Mouse (Mus musculus): ENCODE results near the gene Fjx1. TPM values are rescaled to one million over a fixed set of nuclear protein-coding genes. Genes with fewer than 3 reads are reported as not detected.

Gene Fjx1
- polyA plus RNA-seq (2014; fragmentation: Nextera tagmentation; extraction: Ambion mirVana): 6.7 and 8.3 TPM in 2 replicates

GRCm38 (mm10) chr2:102451671-102452549, at the start of gene Fjx1:
TSS of gene Fjx1 (minus strand) at chr2:102452499.
- under 1% methylated on average over 48 of the region's 49 CpGs for WGBS
- DNase-seq (peak; percentile 85), ATAC-seq (ENCODE audit: insufficient read depth) (peak; percentile 76)
- Histone ChIP-seq H3K4me2 (peak within 1 kb of the TSS; percentile 98), H3K36me3 (ENCODE audit: insufficient read depth) (no peaks in the 10 kb centered on the region), H3K4me3 (ENCODE audit: low read depth, low read length) (peak within 1 kb of the TSS; percentile 70), H3K4me1 (ENCODE audit: insufficient read depth) (no peaks in the 10 kb centered on the region; the same call in 1 of the 2 replicates), H3K27ac (ENCODE audit: low read depth) (peak within 1 kb of the TSS; percentile 80), H3K27me3 (ENCODE audit: insufficient read depth, low read length) (peaks cover 7% of the 10 kb centered on the region), H3K9ac (peak within 1 kb of the TSS; percentile 75), H3K9me3 (ENCODE audit: low read depth, low read length) (no peaks in the 10 kb centered on the region)
- no peak for TF ChIP-seq CTCF (IDR thresholded peaks at IDR 0.05; ENCODE audit: low read depth)

- DNase-seq (no peak), ATAC-seq (ENCODE audit: insufficient read depth) (no peak)
Observed at GRCm38 (mm10) chr2:102500001-102500689, 47.8 kb upstream of the Fjx1 start.

DNA sequence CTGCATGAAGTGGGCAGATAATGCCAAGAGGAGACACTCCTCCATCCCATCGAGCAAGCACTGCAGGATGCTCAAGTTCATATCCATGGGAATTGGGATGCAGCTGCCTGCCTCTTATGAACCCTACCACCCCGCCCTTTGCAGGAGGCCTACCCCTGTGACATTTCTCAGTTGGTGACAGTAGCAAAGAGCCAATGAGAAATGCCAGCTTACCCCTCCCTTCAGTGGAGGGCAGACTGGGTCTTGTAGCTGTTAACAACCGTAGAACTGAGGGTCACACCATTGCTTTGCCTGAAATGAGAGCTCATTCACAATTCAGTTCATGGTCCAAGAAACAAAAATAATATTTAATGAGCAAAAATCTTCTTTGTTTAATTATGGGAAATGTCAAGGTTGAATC, 28.4 kb upstream of the Fjx1 start:
- WGBS: 70% methylated on average over 3 of the region's 3 CpGs
- Histone ChIP-seq H3K36me3 (ENCODE audit: insufficient read depth) (no peaks in the 10 kb centered on the region), H3K27ac (ENCODE audit: low read depth) (no peak overlapping the region), H3K4me2 (no peak overlapping the region), H3K4me1 (ENCODE audit: insufficient read depth) (no peaks in the 10 kb centered on the region), H3K27me3 (ENCODE audit: insufficient read depth, low read length) (no peaks in the 10 kb centered on the region), H3K9me3 (ENCODE audit: low read depth, low read length) (no peaks in the 10 kb centered on the region), H3K4me3 (ENCODE audit: low read depth, low read length) (no peak overlapping the region), H3K9ac (no peak overlapping the region)
- DNase-seq: no peak
- TF ChIP-seq CTCF (IDR thresholded peaks at IDR 0.05; ENCODE audit: low read depth): no peak
- ATAC-seq (ENCODE audit: insufficient read depth): no peak

More at GRCm38 (mm10) chr2:102500001-102500689, 47.8 kb upstream of the Fjx1 start:
- no peaks in the 10 kb centered on the region for H3K36me3 ChIP-seq (ENCODE audit: insufficient read depth)
- 32% methylated on average over 4 of the region's 4 CpGs for WGBS
- no peak overlapping the region for H3K4me2 ChIP-seq
- no peak for TF ChIP-seq CTCF (IDR thresholded peaks at IDR 0.05; ENCODE audit: low read depth)
- no peak overlapping the region for H3K9ac ChIP-seq
- H3K27me3 ChIP-seq (ENCODE audit: insufficient read depth, low read length): no peaks in the 10 kb centered on the region
- H3K27ac ChIP-seq (ENCODE audit: low read depth): no peak overlapping the region
- H3K9me3 ChIP-seq (ENCODE audit: low read depth, low read length): no peaks in the 10 kb centered on the region
- no peaks in the 10 kb centered on the region for H3K4me1 ChIP-seq (ENCODE audit: insufficient read depth)
- no peak overlapping the region for H3K4me3 ChIP-seq (ENCODE audit: low read depth, low read length)

DNA sequence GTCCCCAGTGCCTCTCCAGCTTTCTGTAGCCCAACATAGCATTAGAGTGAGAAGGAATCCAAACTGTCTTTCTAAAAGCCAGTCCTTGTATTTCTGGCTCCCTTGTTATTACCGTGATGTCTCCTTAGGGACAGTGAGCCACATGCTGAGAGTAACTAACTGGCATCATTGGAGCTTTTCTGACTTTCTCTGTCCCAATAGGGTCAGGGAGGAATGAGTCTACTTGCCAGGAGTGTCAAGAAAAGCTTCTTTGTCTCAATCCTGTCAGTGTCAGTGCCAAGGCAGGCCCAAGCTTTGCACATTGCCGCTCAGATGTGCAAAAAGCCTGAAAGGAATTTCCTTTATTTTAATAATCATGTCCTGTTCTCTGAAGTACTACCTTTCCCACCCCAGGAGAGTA, 23.8 kb upstream of the Fjx1 start:
- H3K27me3 ChIP-seq (ENCODE audit: insufficient read depth, low read length): no peaks in the 10 kb centered on the region
- DNase-seq: no peak
- no peak for TF ChIP-seq CTCF (IDR thresholded peaks at IDR 0.05; ENCODE audit: low read depth)
- H3K36me3 ChIP-seq (ENCODE audit: insufficient read depth): no peaks in the 10 kb centered on the region
- H3K27ac ChIP-seq (ENCODE audit: low read depth): no peak overlapping the region
- H3K4me1 ChIP-seq (ENCODE audit: insufficient read depth): no peaks in the 10 kb centered on the region
- H3K9me3 ChIP-seq (ENCODE audit: low read depth, low read length): no peaks in the 10 kb centered on the region
- no peak overlapping the region for H3K4me2 ChIP-seq
- no peak overlapping the region for H3K4me3 ChIP-seq (ENCODE audit: low read depth, low read length)
- ATAC-seq (ENCODE audit: insufficient read depth): no peak
- no peak overlapping the region for H3K9ac ChIP-seq
- 74% methylated on average over 2 of the region's 2 CpGs for WGBS

DNA sequence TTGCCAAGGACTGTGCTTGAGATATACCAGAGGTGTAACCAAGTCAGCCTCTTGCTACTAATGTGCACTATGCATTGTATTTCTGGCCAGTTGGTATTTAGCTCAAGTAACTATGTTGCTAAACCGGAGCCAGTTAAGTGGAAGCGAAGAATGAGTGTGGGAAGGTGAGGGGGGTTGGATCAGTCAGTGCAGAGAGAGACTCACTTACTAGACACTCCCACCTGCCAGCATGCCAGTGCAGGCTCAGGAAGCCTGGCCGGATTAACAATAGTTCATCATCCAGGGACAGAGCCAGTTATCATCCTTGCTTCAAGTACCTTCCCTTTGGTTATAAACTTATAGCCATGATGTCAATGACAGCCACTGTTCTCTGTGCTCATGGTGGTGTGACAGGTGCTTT, 16.3 kb upstream of the Fjx1 start:
- no peak for DNase-seq
- Histone ChIP-seq H3K4me3 (ENCODE audit: low read depth, low read length) (no peak overlapping the region), H3K9me3 (ENCODE audit: low read depth, low read length) (no peaks in the 10 kb centered on the region), H3K4me2 (no peak overlapping the region), H3K27ac (ENCODE audit: low read depth) (no peak overlapping the region), H3K36me3 (ENCODE audit: insufficient read depth) (no peaks in the 10 kb centered on the region), H3K9ac (no peak overlapping the region), H3K27me3 (ENCODE audit: insufficient read depth, low read length) (no peaks in the 10 kb centered on the region), H3K4me1 (ENCODE audit: insufficient read depth) (no peaks in the 10 kb centered on the region)
- no peak for ATAC-seq (ENCODE audit: insufficient read depth)
- TF ChIP-seq CTCF (IDR thresholded peaks at IDR 0.05; ENCODE audit: low read depth): no peak
- 67% methylated on average over 3 of the region's 3 CpGs for WGBS

GRCm38 (mm10) chr2:102464342-102464732, 12.0 kb upstream of the Fjx1 start:
- H3K4me2 ChIP-seq: no peak overlapping the region
- no peaks in the 10 kb centered on the region for H3K27me3 ChIP-seq (ENCODE audit: insufficient read depth, low read length)
- TF ChIP-seq CTCF (IDR thresholded peaks at IDR 0.05; ENCODE audit: low read depth): no peak
- ATAC-seq (ENCODE audit: insufficient read depth) (peak; percentile 59), DNase-seq (no peak)
- H3K9me3 ChIP-seq (ENCODE audit: low read depth, low read length): no peaks in the 10 kb centered on the region
- H3K4me1 ChIP-seq (ENCODE audit: insufficient read depth): no peaks in the 10 kb centered on the region
- no peaks in the 10 kb centered on the region for H3K36me3 ChIP-seq (ENCODE audit: insufficient read depth)
- H3K9ac ChIP-seq: no peak overlapping the region
- H3K27ac ChIP-seq (ENCODE audit: low read depth): peak overlapping the region; percentile 59
- no peak overlapping the region for H3K4me3 ChIP-seq (ENCODE audit: low read depth, low read length)
- 84% methylated on average over 2 of the region's 2 CpGs for WGBS

Data from lung, embryonic 14.5 days (tissue).